Mouse (Mus musculus) gastrocnemius, postnatal 14 days (tissue): Measurements from ENCODE around the gene Nabp2. TPM values are rescaled to one million over a fixed set of nuclear protein-coding genes. Genes with fewer than 3 reads are reported as not detected.

ENCODE experiments used
- DNase-seq: peaks from one replicate; pipeline ENCODE4 v3.0.0; 2021; ENCODE audit warnings: mixed read lengths
- intact Hi-C: fragments of 180-260 bp; cut with DNase I; formaldehyde crosslinking; loops from one replicate; pipeline ENCODE4 v1.15.1; 2025; ENCODE audit warnings: low total_unique reads
- total RNA-seq, 2 experiments: library from RNA; stranded (reverse); gene quantifications; 2 replicates each; pipeline ENCODE4 v1.2.3; 2021

The Nabp2 gene
- total RNA-seq, 2 experiments from 2014 or later: 48.2 to 51.8 TPM

DNA sequence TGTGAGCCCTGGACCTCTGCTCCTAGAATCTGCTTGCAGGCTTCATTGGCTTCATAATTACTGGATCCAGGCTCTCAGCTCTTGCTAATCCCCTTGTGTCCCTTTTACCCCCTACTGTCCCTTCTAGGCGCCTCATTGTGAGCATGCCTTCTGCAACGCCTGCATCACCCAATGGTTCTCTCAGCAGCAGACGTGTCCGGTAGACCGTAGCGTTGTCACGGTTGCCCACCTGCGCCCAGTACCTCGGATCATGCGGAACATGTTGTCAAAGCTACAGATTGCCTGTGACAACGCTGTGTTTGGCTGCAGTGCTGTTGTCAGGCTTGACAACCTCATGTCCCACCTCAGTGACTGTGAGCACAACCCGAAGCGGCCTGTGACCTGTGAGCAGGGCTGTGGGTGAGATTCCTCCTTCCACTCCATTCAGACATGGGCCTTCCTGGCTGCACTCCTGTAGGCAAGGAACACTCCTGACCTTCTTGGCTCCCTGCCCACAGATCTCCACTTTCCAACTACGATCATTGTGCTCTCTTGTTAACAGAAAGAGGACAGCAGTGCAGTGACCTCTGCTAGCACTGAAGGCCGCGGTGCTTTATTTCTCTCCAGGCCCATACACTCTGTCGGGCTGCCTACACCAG is 24.0 kb upstream of the Nabp2 start:
- DNase-seq: peak; percentile 45

DNA sequence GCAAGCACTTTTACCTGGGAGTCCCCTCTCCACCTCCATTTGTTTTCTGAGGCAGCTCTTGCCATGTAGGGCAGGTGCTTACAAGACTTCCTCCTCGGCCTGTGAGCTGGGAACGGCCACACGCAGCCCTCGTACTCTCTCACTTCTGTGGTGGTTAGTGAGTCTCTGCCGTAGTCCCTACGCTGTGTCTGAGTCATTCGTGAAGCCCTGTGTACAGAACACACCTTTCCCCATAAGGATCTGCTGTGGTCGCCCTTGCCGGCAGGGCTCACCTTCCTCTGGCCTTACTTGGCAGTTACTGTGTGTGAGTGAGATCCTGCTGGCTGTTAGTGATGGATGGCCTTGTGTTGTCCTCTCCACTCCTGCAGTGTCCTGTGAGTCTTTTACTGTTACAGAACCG is 23.4 kb upstream of the Nabp2 start:
- intact Hi-C loops: no loop called here
- DNase-seq: no peak

More for the DNA sequence above, 24.0 kb upstream of the Nabp2 start:
- intact Hi-C loops: no loop called here

DNA sequence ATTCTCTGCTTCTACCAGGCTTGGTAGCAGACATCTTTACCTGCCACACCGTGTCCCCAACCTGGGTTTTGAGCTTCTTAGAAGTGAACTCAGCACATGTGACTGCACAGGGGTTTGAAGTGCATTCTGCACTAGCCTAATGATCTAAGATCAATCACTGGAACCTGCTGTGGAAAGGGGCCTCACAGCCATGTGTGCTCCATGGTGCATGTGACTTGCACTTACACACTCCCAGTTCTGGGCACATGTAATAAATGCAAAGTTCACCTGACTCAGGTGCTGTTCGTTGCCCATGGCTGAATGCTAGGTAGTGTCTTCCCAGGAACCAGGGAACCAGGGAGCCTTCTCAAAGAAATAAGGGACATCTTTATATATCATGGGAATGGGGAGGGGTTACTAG is 22.1 kb upstream of the Nabp2 start:
- intact Hi-C loops: no loop called here
- no peak for DNase-seq

DNA sequence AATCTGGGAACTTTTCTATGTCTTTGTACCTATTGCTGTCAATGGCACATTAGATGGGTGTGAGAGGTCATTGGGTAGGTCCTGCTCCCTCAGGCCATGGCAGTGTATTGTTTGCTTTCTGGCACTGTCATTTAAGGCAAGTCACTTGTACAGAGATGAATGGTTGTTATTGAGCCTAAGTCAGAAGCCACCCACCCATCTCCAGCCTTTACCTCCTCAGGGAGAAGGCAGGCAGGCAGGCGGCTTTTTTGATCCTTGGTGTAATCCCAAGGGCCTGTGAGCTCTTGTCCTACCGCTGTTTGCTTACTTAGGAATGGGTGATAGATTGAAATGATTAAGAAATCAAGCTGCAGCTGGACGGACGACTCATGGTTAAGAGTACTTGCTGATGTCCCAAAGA is 18.2 kb upstream of the Nabp2 start:
- DNase-seq: no peak
- intact Hi-C loops: no loop called here

DNA sequence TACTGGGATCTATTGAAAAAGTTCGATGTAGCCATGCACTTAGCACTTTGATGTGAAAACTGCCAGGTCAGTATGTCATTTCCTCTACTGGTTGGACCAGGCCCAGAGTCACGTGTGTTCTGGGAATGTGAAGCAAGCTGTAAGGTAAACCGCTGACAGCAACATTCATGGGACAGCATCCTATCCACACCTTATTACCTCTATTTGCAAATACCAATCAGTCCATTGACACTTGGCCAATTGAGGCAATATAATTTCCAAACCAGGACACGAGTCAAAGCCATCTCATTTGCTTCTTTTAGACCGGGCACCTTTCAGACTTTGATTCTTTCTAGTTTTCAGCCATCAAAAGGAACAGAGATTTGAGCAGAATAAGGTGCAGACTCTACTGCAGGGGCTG is 17.8 kb upstream of the Nabp2 start:
- intact Hi-C loops: no loop called here
- DNase-seq: no peak

DNA sequence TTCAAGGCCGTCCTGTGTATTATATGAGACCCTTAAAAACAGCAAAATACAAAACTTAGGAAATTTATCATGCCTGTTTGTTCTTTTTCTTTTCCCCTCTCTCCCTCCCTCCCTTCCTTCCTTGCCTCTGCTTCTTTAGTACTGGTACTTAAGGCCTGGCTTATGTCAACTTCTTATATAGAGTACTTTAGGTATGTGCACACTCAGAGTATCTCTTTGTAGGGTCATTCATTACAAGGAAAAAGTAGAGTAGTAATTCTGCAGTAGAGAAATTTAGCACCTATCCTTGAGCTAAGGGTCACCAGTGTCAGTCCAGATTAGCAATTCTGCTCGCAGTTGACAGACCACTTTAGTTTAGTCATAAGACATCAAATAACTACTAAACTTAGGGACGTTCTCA is 14.0 kb upstream of the Nabp2 start:
- no peak for DNase-seq
- intact Hi-C loops: no loop called here

DNA sequence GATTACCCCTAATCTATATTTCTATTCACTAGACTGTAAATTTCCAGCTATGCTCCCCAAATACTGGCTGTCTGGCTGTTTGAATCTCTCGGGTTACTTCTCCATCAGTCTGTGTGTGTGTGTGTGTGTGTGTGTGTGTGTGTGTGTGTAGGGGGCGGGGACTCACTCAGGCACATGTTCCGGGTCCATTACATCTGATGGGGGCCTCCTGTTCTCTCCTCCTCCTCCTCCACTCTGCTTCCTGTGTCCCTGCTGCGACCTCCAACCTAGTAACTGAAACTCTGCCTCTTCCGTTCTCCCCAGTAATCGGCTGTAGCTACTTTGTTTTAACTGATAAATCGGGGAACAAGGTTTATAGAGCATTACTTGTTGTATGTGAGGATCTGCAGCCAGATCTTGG is 13.3 kb upstream of the Nabp2 start:
- no peak for DNase-seq
- intact Hi-C loops: no loop called here

DNA sequence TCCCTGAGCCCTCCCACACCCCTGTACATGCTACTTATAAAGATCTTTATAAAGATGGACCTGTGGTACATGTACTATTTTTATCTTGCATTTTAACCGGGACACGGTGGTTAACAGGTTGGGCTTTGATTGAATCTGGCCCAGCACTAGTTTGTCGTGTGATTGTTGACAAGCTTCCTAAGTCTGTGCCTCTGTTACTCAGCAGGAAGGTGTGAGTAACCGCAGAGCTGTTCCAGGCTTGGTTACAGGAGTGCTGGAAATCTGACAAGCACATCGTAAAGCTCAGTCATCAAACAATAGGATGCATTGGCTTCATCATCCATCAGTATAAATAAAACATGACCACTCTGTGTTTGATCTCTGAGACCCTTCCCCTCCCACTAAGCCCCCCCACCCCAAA is 11.1 kb upstream of the Nabp2 start:
- no peak for DNase-seq
- intact Hi-C loops: no loop called here

DNA sequence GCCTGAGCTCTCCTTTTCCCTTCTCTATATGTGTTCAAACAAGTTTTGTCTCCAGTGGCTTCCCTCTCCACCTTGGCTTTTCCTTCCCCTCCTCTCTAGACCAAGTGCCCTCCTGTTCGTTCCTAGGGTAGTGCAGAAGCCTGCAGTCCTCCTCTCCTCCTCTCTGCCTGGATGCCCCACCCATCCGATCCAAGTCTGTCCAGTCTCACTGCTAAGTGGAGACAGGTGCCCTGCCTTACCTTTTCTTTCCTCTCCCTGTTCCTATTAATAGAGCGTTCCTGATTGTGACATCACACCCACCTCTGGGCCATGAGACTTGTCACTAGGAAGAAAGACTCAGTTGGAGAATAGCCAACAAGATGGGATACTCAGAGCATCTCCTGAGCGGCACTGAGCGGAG is 3.6 kb upstream of the Nabp2 start:
- no peak for DNase-seq
- intact Hi-C loops: no loop called here

DNA sequence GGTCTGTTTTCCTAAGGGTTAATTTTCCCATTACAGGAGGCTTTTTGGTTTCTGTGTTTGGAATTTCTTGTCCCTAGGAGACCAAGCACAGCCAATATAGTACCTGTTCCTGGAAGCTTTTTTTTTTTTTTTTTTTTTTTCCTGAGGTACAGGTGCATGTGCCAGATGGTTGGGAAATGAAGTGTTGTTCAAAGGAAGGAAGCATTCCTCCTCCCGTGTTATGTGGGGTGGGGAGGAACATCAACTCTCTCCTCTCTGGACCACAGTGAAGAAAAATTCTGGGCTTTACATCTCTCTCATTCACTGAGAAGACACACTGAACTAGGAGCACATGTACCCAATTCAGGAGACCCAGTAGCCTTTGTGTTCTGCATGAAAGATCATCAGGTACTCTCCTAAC is 1.8 kb upstream of the Nabp2 start:
- DNase-seq: no peak
- intact Hi-C loops: no loop called here

DNA sequence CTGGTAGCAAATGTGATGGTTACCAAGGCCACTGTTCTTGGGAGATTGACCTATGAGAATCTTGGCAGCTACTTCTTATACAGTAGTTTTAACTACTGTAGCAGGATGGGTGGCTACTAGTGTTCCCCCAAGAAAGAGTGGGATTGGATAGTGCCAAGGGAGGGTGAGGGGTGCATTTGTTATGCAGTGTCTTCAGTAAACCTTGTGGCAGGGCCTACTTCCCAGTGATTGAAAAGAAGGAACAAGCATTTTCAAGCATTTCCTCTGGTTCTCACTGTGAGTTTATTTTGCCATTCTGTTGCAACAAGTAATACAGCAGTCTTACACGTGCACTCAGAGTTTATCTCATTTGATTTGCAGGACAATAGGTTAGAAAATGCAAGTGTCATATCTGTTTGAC is 1.3 kb upstream of the Nabp2 start:
- DNase-seq: no peak
- intact Hi-C loops: no loop called here

DNA sequence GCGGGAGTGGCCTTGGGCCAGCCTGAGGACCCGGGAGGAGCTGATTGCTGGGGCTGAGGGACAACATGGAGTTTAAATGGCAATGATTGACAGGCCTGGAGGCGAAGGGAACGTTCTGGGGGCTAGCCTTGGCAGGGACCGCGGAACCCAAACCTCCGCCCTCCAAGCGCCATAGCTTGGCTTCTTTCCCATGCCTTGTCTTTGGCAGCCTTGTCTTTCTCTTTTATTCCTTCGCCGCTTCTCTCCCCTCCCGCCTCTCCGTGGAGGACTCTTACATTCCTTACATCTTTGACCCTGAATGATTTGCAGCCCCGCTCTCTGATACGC is 726 bp upstream of the Nabp2 start:
- DNase-seq: no peak
- intact Hi-C loops: no loop called here

DNA sequence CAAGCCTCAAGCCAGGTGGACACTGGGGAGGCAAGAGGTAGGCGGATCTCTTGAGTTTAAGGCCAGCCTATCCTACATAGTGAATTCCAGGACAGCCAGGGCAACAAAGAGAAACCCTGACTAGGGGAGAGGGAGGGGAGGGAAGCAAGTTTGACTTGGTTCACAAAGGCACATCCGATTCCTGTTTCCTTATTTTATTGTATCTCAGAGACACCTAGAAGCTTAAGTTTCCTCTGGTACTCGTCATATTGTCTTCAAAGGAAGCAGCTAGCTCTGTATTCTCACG is 789 bp downstream of the Nabp2 start:
- no peak for DNase-seq
- intact Hi-C loops: no loop called here

DNA sequence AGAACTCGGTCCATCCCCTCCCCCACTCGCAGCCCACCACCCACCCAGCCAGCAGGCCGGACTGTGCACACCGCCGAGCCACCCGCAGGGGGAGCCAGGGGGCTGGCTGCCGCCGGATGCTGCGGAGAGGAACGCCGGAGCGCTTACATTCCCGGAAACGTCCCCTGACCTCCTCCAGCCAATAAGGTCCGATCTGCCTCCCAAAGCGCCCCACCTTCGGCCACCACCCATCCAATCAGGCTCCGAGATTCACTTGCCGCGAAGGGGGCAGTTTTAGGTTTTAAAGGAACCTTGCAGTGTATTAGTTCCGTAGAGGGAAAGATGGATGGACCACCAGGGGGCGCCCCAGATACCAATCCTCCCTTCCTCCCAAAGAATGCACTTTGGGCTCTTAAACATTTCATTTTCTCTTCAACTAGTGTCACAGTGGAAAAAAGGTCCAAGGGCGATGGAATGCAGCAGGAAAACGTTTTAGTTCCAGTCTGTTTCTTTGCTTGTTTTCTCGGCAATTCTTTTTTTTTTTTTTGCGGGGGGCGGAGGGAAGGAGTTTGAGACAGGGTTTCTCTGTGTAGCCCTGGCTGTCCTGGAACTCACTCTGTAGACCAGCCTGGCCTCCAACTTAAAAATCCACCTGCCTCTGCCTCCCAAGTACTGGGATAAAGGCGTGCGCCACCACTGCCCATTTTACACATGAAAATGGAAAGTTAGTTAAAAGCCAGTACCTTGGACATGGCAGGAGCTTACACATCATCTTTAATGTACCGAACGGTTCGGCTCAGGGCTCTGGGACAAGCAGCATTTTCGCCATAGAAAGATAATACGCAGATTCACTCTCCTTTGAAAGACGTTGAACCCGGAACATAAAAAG is 1.4 kb downstream of the Nabp2 start:
- peak; percentile 97 for DNase-seq
- intact Hi-C loops: loop anchor here (2.0 kb wide), 1 partner anchor 45 kb away; no protein-coding TSS in a partner anchor

DNA sequence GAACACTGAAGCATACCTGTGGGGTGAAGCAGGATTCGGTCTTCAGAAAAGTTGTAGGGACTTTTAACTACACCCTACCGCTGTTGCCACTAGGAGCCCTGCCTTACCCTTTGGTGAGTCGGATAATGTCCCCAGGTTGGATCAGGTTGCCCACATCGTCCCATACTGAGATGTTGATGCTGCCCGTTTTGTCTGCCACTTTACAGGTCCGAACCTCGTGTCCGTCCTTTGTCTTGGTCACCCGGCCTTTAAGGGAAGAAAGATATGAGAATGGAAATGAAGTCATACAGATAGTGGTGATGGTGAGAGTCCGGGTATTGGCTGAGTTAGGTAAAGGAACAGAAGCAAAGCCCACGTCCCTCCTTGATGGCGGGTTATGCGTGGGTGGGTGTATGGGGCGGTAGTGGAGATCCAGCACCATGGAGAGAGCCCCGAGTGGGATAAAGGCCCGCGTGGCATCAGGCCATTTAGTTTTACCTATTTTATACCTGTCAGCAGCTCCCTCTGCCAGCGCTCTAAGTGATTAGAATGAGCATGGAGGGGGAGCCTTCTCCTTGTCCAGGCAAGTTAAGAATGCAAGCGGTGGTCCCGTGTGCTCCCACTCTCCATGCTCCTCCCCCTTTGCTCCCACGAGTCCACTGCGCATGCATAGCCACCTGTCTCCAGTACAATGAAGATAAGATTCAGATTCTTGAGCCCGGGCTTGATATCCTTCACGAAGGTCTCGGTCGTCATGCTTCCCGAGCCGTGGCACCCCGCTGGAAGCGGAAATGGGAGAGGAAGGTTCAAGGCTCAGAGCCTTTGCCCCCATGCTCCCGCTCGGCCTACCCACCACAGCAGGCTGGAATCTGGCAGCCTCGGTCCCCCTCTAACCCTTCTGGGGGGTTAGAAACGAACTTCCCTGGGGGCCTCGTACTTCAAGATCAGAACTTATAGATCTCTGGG is 2.4 kb downstream of the Nabp2 start:
- intact Hi-C loops: loop anchor here (2.0 kb wide), 1 partner anchor 46 kb away; no protein-coding TSS in a partner anchor

DNA sequence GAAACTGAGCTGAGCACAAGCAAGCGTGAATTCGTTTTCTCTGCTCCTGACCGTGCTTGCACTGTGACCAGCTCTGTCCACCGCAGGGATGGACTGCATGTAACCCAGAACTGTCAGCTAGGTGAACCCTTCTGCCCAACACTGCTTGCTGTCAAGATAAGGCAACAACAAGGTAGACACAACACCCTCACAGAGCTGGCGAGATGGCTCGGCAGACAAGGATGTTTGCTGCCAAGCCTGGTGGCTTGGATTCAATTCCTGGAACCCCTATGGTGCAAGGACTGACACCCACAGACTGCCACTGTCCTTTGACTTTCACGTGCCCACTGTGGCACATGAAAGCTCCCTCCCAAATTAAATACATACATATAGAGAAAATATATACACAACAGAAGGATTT is 7.4 kb downstream of the Nabp2 start:
- intact Hi-C loops: no loop called here
- DNase-seq: no peak

More for the DNA sequence above, 2.4 kb downstream of the Nabp2 start:
- no peak for DNase-seq

DNA sequence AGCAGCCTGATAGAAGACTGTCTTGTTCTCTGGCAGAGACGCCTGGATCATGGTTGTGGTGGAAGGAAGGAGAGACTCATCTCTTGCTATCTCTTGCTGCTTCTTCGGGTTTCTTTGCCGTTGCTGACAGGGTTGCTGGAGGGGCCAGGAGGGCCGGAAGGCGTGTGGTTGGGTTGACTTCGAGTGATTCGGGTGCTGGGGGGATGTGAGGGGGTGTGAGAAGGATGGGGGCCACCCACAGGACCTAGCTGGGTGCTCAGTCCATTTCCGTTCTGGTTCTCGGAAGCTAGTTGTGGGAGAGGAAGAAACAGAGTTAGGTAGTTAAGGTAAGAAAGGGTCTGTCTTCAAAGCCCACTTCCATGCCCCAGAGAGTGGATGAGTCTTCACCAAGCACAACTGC is 9.7 kb downstream of the Nabp2 start:
- DNase-seq: no peak
- intact Hi-C loops: no loop called here

DNA sequence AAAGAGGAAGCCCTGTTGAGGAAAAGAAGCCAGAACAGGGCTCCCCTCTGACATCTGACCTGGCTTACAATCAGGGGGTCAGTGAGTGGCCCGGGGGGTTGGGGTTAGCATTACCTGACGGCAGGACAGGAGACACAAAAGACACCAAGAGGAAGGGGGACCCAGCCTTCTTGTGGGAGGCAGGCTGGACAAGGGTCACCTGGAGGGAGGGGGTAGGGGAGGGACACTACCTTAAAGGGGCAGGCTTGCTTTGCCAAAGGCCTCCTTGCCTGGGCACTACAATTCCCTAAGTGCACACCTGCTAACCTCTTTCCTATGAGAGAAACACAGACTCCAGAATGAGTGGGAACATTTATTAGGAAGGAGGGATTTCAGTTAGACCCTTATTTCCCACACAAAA is 10.2 kb downstream of the Nabp2 start, which contains the start of gene Slc39a5:
TSS of gene Slc39a5 (minus strand) at position 174 of the 400 bp plus-strand sequence.
- DNase-seq: no peak
- intact Hi-C loops: no loop called here

DNA sequence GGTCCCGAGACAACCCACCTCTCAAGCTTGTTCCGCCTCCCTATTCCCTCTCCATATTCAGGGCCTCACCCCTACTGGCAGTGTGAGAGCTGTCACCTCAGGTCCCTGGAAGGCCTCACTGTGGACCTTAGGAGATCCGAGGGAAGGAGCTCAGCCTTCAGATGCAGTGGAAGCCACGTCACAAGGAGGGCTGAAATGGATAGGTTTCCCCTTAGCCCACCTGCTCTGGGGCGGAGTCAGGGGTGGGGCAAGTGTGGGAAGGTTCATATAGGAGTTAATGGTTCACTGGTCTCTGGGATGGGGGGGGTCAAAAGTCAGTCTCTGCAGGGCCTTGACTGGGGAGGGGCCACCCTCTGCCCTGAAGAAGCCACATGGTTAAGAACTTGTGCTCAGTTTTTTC is 11.0 kb downstream of the Nabp2 start:
- intact Hi-C loops: no loop called here
- DNase-seq: no peak

DNA sequence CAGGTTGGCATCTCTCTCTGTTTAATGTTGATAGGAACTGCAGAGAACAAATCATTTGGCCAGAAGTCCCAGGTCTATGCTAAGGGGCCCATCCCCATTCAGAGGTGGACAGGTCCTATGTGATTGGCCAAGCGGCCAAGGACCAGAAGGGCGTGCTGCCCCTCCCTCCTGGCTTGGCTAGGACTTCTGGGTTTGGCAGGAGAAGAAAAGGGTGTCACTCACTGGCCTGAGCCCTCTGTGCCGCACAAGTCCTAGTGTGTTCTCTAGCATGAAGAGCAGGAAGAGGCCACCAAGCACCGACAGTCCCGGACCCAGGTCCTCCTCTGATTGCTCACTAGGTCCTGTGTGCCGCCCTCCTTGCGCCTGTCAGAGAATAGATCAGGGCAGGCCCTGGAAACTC is 13.8 kb downstream of the Nabp2 start:
- intact Hi-C loops: no loop called here
- DNase-seq: no peak
